Mouse (Mus musculus): Measurements from ENCODE around the gene Papola. TPM values are rescaled to one million over a fixed set of nuclear protein-coding genes. Genes with fewer than 3 reads are reported as not detected.

The Papola gene
- total RNA-seq, 1 experiment from 2014 or later, result 204 TPM

GRCm38 (mm10) chr12:105863436-105863835 is 78.9 kb downstream of the Papola start:
- no peak for DNase-seq

- DNase-seq, result no peak
These were observed 83.2 kb downstream of the Papola start for GRCm38 (mm10) chr12:105867646-105868045.

- no peak for DNase-seq
These were observed 84.7 kb downstream of the Papola start for GRCm38 (mm10) chr12:105869242-105869641.

GRCm38 (mm10) chr12:105869696-105870095 is 85.2 kb downstream of the Papola start:
- DNase-seq, result no peak

- peak; percentile 26 for DNase-seq
These were observed 88.8 kb downstream of the Papola start for GRCm38 (mm10) chr12:105873283-105873682.

GRCm38 (mm10) chr12:105875112-105875511 is 90.6 kb downstream of the Papola start:
- DNase-seq, result no peak

GRCm38 (mm10) chr12:105876521-105876920 is 92.0 kb downstream of the Papola start:
- DNase-seq, result no peak

- no peak for DNase-seq
These were observed 92.4 kb downstream of the Papola start for GRCm38 (mm10) chr12:105876931-105877330.

- DNase-seq, result no peak
These were observed 94.3 kb downstream of the Papola start for GRCm38 (mm10) chr12:105878746-105879145.

GRCm38 (mm10) chr12:105883799-105884514 is 99.5 kb downstream of the Papola start:
- DNase-seq, result no peak

GRCm38 (mm10) chr12:105884515-105885323 is 100.2 kb downstream of the Papola start:
- no peak for DNase-seq

Small RNAs within 50 kb of the gene (microRNA-seq; reads per million reads assigned to microRNA genes)
- 0.34 to 0.71 reads per million in 2 experiments for gene Gm22120

Other genes with a start within 250 kb of the Papola start
- gene Bdkrb2, start 221.5 kb upstream of the Papola start, total RNA-seq (2021), result 9.5 and 10.8 TPM in 2 replicates
- gene Bdkrb1, start 181.6 kb upstream of the Papola start, total RNA-seq (2021), result not detected in 2 replicates
- gene Gskip, start 99.9 kb upstream of the Papola start, total RNA-seq (2021), result 19.4 and 20.0 TPM in 2 replicates
- gene Atg2b, start 99.5 kb upstream of the Papola start, total RNA-seq (2021), result 29.5 and 29.9 TPM in 2 replicates
- 0.39 and 0.48 TPM in 2 replicates for gene Ak7, start 78.7 kb upstream of the Papola start, total RNA-seq (2021)
- 17.7 and 24.6 TPM in 2 replicates for gene Vrk1, start 225.5 kb downstream of the Papola start, total RNA-seq (2021)

Data from adrenal gland, postnatal 25 days (tissue).